Mouse (Mus musculus): ENCODE results near the gene Arl10.
"Not testable (repeated sequence)": the region's sequence is repeated elsewhere in the genome, so short reads cannot be mapped to it uniquely, and the experiment has no call there.

The Arl10 gene

DNA sequence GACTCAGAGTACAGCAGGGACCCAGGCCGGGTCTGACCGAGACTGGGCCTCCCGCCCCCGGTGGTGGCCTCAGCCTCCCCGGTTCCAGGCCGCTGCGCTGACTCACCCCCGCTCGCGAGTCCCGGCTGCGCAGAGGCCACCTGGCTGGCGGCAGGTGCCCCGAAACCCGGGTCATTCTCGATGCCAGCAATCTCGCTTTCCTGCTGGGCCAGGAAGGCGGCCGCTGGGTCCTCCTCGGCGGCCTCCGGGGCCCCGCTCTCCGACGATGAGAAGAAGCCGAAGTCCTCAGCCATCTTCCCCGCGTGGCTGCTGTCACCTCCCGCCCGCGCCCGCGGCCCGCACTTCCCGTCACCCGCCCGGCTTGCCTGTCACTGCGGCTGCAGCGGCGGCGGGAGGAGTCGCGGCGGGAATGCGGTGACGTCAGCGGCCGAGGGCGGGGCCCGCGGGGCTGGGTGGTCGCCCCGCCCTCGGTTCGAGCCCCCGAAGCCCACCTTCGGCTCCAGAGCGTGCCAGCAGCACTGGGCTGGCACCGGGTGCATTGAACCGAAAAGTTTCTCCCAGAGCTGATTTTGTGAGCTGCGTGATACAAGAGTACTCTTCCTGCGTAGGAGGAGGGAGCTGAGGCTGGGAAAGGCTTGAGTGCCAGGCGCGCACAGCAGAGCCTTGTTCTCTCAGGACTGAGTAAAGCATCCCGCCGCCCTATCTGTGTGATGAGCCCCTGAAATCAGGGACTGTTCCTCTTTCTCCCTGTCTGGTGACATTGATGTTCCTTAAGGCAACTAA is 36.3 kb downstream of the Arl10 start, which contains the start of gene Cltb:
Cltb (minus strand) TSS at position 373 of the 783 bp plus-strand sequence.
- in situ Hi-C loops (cut with MboI; ENCODE audit: low sequenced_read_pairs): no loop called here

DNA sequence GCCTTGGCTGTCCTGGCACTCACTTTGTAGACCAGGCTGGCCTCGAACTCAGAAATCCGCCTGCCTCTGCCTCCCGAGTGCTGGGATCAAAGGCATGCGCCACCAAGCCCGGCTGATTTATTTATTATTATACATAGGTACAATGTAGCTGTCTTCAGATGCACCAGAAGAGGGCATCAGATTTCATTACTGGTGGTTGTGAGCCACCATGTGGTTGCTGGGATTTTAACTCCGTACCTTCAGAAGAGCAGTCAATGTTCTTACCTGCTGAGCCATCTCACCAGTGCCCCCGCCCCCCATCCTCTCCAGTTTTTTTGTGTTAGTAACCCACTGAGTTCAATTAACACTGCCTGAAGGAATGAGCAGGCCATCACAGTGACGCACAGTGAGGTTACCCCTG is 38.3 kb downstream of the Arl10 start:
- in situ Hi-C loops (cut with MboI; ENCODE audit: low sequenced_read_pairs): not testable (repeated sequence)

DNA sequence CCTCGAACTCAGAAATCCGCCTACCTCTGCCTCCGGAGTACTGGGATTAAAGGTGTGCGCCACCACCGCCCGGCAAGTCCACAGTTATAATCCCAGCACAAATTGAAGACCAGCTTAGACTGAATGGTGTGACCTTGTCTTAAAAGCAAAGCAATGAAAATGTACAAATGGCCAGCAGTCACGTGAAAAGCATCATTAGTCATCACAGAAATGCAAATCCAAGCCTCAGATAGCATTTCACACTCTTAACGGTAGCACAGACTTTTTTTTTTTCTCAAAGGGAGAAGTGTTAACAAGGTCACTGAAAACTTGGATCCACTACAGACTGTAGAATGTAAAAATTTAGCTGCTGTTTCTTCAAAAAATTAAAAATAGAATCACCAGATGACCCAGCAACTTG is 41.5 kb downstream of the Arl10 start:
- in situ Hi-C loops (cut with MboI; ENCODE audit: low sequenced_read_pairs): no loop called here

DNA sequence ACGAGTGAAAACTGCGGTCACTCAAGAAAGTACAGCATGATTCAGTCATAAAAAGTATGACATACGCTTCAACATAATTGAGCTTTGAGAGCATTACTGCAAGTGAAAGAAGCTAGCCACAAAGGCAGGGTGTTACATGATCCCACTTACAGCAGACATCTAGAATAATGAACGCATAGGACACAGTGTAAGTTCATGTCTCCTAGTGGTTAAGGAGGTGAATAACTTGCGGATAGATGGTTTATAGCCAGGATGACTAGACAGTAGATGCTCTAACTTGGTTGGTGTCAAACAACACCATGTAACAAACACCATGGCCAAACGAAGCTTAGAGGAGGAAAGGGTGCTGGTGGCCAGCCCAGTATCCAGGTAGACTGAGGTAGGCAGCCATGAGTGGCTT is 42.2 kb downstream of the Arl10 start:
- in situ Hi-C loops (cut with MboI; ENCODE audit: low sequenced_read_pairs): no loop called here

DNA sequence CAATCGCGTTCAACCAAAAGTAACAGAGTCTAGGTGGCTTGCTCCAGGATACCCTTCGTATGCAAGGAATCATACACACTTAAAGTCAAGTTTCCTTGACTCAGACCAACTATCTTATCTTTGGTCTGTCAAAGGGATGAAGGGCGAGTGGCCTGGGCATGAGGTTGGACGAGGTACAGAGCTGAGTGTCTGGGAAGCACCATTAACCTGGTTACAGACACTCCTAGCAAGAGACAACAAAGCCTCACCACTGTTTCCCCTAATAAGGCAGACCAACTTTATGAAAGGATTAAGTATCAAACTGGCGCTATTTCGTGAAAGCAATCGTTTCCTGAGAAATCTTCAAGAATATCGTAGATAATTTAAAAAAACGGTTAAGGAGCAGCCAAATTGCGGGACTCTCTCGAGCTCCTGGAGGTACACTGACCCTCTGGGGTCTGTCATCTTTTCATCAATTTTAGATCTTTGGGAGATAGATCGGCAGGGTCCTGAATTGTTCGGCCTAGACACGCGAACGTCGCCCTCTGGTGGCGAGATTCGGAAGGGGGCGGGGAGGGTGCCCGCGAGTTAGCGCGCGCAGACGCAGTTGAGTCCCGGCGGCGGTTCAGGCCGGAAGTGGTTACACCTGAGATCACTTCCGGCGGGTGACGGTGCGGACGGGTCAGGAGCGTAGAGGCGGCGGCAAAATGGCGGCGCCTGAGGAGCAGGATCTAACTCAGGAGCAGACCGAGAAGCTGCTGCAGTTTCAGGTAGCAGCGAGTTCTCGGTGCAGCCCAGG is 46.5 kb downstream of the Arl10 start, which contains the start of gene Faf2:
Faf2 (plus strand) TSS at position 630 of the 778 bp plus-strand sequence.
- in situ Hi-C loops (cut with MboI; ENCODE audit: low sequenced_read_pairs): no loop called here

GRCm38 (mm10) chr13:54621960-54622521 is 47.2 kb downstream of the Arl10 start:
- in situ Hi-C loops (cut with MboI; ENCODE audit: low sequenced_read_pairs): no loop called here

GRCm38 (mm10) chr13:54629128-54629527 is 54.3 kb downstream of the Arl10 start:
- in situ Hi-C loops (cut with MboI; ENCODE audit: low sequenced_read_pairs): no loop called here
